Mouse (Mus musculus) thymus, adult 2 months (tissue): Measurements from ENCODE around the gene Gys2. TPM values are rescaled to one million over a fixed set of nuclear protein-coding genes. Genes with fewer than 3 reads are reported as not detected.
"Not testable (repeated sequence)": the region's sequence is repeated elsewhere in the genome, so short reads cannot be mapped to it uniquely, and the experiment has no call there.

Source experiments
- DNase-seq: peaks from one replicate; pipeline ENCODE4 v3.0.0; 2021
- H3K27ac ChIP-seq: fragments of 200-500 bp; 2 replicates; pipeline ENCODE4 v1.5.1; 2012; ENCODE audit warnings: low read length, control low read depth; ENCODE audit not compliant: control insufficient read depth, insufficient read depth
- H3K27me3 ChIP-seq: fragments of 200-500 bp; 2 replicates; pipeline ENCODE4 v1.6.1; 2012; ENCODE audit warnings: mild to moderate bottlenecking, low read length, moderate library complexity, mixed read lengths; ENCODE audit not compliant: control insufficient read depth, insufficient read depth
- H3K36me3 ChIP-seq: fragments of 200-500 bp; 2 replicates; pipeline ENCODE4 v1.6.1; 2012; ENCODE audit warnings: mild to moderate bottlenecking, low read length, moderate library complexity; ENCODE audit not compliant: control insufficient read depth, insufficient read depth
- H3K4me1 ChIP-seq: fragments of 200-500 bp; replicated peaks from 2 replicates; pipeline ENCODE4 v1.6.1; 2012; ENCODE audit warnings: low read length; ENCODE audit not compliant: control insufficient read depth, insufficient read depth
- H3K4me3 ChIP-seq: fragments of 200-500 bp; 2 replicates; pipeline ENCODE4 v1.5.1; 2012; ENCODE audit warnings: mild to moderate bottlenecking, low read length, control low read depth, moderate library complexity; ENCODE audit not compliant: control insufficient read depth, insufficient read depth
- CTCF ChIP-seq: fragments of 200-500 bp; IDR thresholded peaks from 2 replicates; pipeline ENCODE4 v1.5.1; 2012; ENCODE audit warnings: mild to moderate bottlenecking, control low read depth, low read length, moderate library complexity, borderline replicate concordance; ENCODE audit not compliant: control insufficient read depth, poor library complexity, insufficient read depth; ENCODE audit errors: extremely low read depth
- POLR2A ChIP-seq: fragments of 200-500 bp; IDR thresholded peaks from 2 replicates; pipeline ENCODE4 v1.6.1; 2012; ENCODE audit warnings: mild to moderate bottlenecking, low read length, control low read depth, moderate library complexity; ENCODE audit not compliant: control insufficient read depth, poor library complexity, insufficient read depth; ENCODE audit errors: extremely low read depth
- WGBS: fragments of 180-500 bp; shearing (Covaris S2); methylation state at CpG from one replicate; pipeline ENCODE4 v1.1.7; 2018; 5-methylcytosine and 5-hydroxymethylcytosine counted together
- polyA plus RNA-seq: library from polyadenylated mRNA; depleted of rRNA; stranded (reverse); fragments of >200 nt; gene quantifications from 2 replicates; pipeline ENCODE4 v1.2.3, GENCODE M21; 2012

The Gys2 gene
- polyA plus RNA-seq, 1 experiment = 0.74 TPM

DNA sequence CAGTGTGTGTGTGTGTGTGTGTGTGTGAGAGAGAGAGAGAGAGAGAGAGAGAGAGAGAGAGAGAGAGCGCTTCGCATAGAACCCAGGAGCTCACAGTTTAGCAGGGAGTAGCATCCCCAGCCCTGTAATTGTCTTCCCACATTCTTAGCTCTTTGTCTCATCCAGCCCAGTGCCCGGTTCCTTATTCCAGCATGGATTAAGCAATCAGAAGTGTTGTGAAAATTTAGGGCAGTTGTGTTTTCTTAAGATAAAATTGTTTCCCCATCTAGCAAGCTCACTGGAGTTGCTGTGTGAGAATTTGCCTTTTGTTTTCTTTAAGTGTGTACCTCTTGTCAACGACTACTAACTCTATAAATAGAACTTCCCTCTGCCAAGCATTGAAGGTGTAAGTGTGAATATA lies 35.8 kb upstream of the Gys2 start:
- no peak for TF ChIP-seq CTCF
- TF ChIP-seq POLR2A = no peak
- Histone ChIP-seq H3K36me3 (no peaks in the 10 kb centered on the region), H3K4me1 (peaks cover 53% of the 10 kb centered on the region), H3K4me3 (no peak overlapping the region), H3K27ac (peak overlapping the region; percentile 85), H3K27me3 (no peaks in the 10 kb centered on the region)
- DNase-seq = no peak
- WGBS = 65% methylated on average over 4 of the region's 4 CpGs

DNA sequence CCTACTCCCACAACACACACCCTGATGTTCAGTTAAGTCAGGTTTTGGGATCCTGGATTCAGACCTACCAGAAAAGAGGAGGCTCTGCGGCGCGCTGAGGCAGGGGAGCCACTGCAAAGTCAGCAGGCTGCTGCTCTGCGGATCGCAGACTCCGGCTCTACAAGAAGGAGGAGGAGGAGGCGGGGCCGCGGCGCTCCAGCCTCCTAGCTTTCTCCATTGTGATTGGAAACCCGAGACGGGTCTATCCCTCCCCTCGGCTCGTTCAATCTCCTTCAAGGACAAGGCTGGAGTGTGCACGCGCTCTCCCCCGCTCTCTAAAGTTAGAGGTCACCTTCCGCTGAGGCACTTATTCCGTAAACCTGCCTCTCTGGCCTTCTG lies 34.9 kb upstream of the Gys2 start, which contains the start of gene Ldhb:
Ldhb (minus strand) TSS at position 173 of the 378 bp plus-strand sequence.
- H3K4me1 ChIP-seq = peaks cover 54% of the 10 kb centered on the region
- peak within 1 kb of the TSS; percentile 85 for H3K27ac ChIP-seq
- peak; percentile 87 for DNase-seq
- peaks cover 3% of the 10 kb centered on the region for H3K36me3 ChIP-seq
- TF ChIP-seq POLR2A = peak; percentile 97
- TF ChIP-seq CTCF = no peak
- WGBS = under 1% methylated on average over 19 of the region's 19 CpGs
- peak within 1 kb of the TSS; percentile 93 for H3K4me3 ChIP-seq
- H3K27me3 ChIP-seq = no peaks in the 10 kb centered on the region

GRCm38 (mm10) chr6:142507033-142507784 lies 34.3 kb upstream of the Gys2 start:
- WGBS = 21% methylated on average over 30 of the region's 30 CpGs
- peak overlapping the region; percentile 93 for H3K4me3 ChIP-seq
- peaks cover 9% of the 10 kb centered on the region for H3K36me3 ChIP-seq
- no peaks in the 10 kb centered on the region for H3K27me3 ChIP-seq
- H3K27ac ChIP-seq = peak overlapping the region; percentile 85
- TF ChIP-seq POLR2A (no peak), CTCF (no peak)
- peak; percentile 22 for DNase-seq
- peaks cover 54% of the 10 kb centered on the region for H3K4me1 ChIP-seq

DNA sequence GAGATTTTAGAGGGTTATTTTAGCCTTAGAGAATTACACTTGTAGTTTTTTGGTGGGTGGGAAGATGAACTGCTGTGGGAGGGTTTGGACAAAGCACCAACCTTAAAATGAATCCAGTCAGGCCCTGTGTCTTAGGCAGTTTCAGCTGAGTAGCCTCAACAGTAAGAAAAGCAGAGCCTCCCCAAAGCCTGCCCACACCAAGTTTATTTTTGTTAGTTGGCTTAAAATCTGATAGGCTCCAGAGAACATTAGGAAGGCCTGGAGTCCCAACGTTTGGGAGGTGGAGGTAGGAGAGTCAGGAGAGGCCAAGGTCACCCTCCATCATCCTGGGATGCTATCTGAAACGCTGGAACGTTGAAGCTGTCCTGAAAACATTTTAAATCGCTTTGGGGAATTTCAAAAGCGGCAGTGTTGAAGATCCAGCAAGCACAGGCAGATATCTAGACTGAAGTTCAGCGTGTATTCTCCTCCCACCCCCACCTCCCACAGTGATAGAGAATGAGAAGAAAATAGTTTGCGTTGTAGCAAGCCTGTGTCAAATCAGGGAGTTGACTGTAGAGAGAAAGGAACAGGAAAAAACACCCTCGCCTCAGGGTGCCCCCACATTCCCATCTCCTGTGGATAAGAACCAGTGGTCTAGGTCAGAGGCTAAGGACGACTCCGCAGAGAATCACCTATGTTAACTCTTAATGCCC lies 33.6 kb upstream of the Gys2 start:
- H3K27me3 ChIP-seq = no peaks in the 10 kb centered on the region
- WGBS = 85% methylated on average over 10 of the region's 10 CpGs
- peak overlapping the region; percentile 93 for H3K4me3 ChIP-seq
- H3K27ac ChIP-seq = peak overlapping the region; percentile 85; the same call in 1 of the 2 replicates
- TF ChIP-seq POLR2A (no peak), CTCF (no peak)
- no peak for DNase-seq
- peaks cover 48% of the 10 kb centered on the region for H3K4me1 ChIP-seq
- H3K36me3 ChIP-seq = peaks cover 14% of the 10 kb centered on the region

DNA sequence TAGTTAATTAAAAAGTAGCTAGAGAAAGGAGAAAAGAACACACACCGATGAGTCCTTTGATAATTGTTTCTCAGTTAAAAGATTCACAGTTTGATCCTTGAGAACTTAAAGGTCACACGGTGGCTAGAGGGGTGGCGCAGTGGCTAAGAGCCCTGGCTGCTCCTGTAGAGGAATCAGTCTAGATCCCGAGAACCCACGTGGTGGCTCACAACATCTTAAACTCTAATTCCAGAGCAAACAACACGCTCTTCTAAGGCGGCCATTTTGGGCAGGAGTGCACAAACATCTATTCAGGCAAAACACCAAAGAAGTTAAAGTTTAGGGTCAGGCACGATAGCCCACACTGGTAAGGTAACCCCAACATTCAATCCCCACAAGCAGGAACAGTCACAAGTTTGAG lies 30.7 kb upstream of the Gys2 start:
- TF ChIP-seq POLR2A (no peak), CTCF (no peak)
- WGBS = 90% methylated on average over 8 of the region's 8 CpGs
- DNase-seq = no peak
- Histone ChIP-seq H3K36me3 (peaks cover 33% of the 10 kb centered on the region), H3K27me3 (no peaks in the 10 kb centered on the region), H3K4me1 (peaks cover 31% of the 10 kb centered on the region), H3K27ac (no peak overlapping the region), H3K4me3 (no peak overlapping the region)

GRCm38 (mm10) chr6:142502519-142503125 lies 29.7 kb upstream of the Gys2 start:
- Histone ChIP-seq H3K27ac (no peak overlapping the region), H3K27me3 (no peaks in the 10 kb centered on the region), H3K4me3 (no peak overlapping the region), H3K36me3 (peaks cover 43% of the 10 kb centered on the region), H3K4me1 (peaks cover 24% of the 10 kb centered on the region)
- WGBS = 96% methylated on average over 10 of the region's 10 CpGs
- no peak for DNase-seq
- TF ChIP-seq POLR2A (no peak), CTCF (no peak)

GRCm38 (mm10) chr6:142490114-142490513 lies 17.2 kb upstream of the Gys2 start:
- peaks cover 12% of the 10 kb centered on the region for H3K4me1 ChIP-seq
- H3K4me3 ChIP-seq, H3K27me3 ChIP-seq: not testable (repeated sequence)
- peaks cover 57% of the 10 kb centered on the region for H3K36me3 ChIP-seq
- peak; percentile 53 for DNase-seq
- peak overlapping the region; percentile 88 for H3K27ac ChIP-seq
- WGBS = 60% methylated on average over 6 of the region's 6 CpGs
